Mouse (Mus musculus) CH12.LX (cell line): ENCODE measurements around the gene Tomm22. TPM values are rescaled to one million over a fixed set of nuclear protein-coding genes. Genes with fewer than 3 reads are reported as not detected.

Experiments
- DNase-seq: peaks from one replicate; pipeline ENCODE4 v3.0.0-alpha.2; 2013; ENCODE audit errors: extremely low read depth
- H3K27ac ChIP-seq: 2 replicates; pipeline ENCODE4 v1.5.1; 2012; ENCODE audit warnings: low read depth, mild to moderate bottlenecking, control low read depth, moderate library complexity; ENCODE audit not compliant: insufficient read depth
- H3K27me3 ChIP-seq: replicated peaks from 2 replicates; pipeline ENCODE3; 2012; ENCODE audit warnings: inconsistent platforms
- H3K36me3 ChIP-seq, 2 experiments: replicated peaks in 1 of 2; 2 replicates each; pipeline versions ENCODE3 to v1.6.1; 2012; ENCODE audit warnings: inconsistent platforms in 1 of 2, low read length in 1 of 2, mild to moderate bottlenecking in 1 of 2, mixed read lengths in 1 of 2, moderate library complexity in 1 of 2; ENCODE audit not compliant: control insufficient read depth in 1 of 2, insufficient read depth in 1 of 2
- H3K4me1 ChIP-seq, 2 experiments: 2 replicates each; pipeline ENCODE4 v1.6.1; 2012; ENCODE audit warnings: inconsistent platforms in 1 of 2, moderate library complexity in 1 of 2; ENCODE audit not compliant: insufficient read depth in 2 of 2, control insufficient read depth in 1 of 2
- H3K4me2 ChIP-seq: 2 replicates; pipeline ENCODE4 v1.6.1; 2012; ENCODE audit warnings: low read depth, mild to moderate bottlenecking, control low read depth; ENCODE audit not compliant: poor library complexity, insufficient read depth, severe bottlenecking
- H3K4me3 ChIP-seq, 3 experiments: fragments of 150-350 bp in 1 of 3; sonication (generic) in 1 of 3; replicated peaks in 1 of 3; 2 replicates each; pipeline versions ENCODE3 to v1.5.1; 2011 to 2012; ENCODE audit warnings: low read depth in 2 of 3, low read length in 2 of 3, mild to moderate bottlenecking in 2 of 3, moderate library complexity in 2 of 3, control low read depth in 1 of 3, improper control_type of control experiment in 1 of 3, inconsistent platforms in 1 of 3, mixed read lengths in 1 of 3; ENCODE audit not compliant: poor library complexity in 1 of 3
- H3K79me2 ChIP-seq: replicated peaks from 2 replicates; pipeline ENCODE4 v1.6.1; 2012; ENCODE audit warnings: mild to moderate bottlenecking, moderate library complexity; ENCODE audit not compliant: control insufficient read depth, poor library complexity, insufficient read depth, severe bottlenecking; ENCODE audit errors: extremely low read depth
- H3K9ac ChIP-seq: 2 replicates; pipeline ENCODE4 v1.6.1; 2012; ENCODE audit warnings: low read depth, mild to moderate bottlenecking, control low read depth, moderate library complexity; ENCODE audit not compliant: insufficient read depth
- H3K9me3 ChIP-seq: replicated peaks from 2 replicates; pipeline ENCODE3; 2012; ENCODE audit warnings: low read length, inconsistent platforms, mixed read lengths
- CHD1 ChIP-seq: IDR thresholded peaks from 2 replicates; pipeline ENCODE4 v1.6.1; 2012; ENCODE audit warnings: low read depth, low read length, improper control_type of control experiment, inconsistent platforms
- CTCF ChIP-seq, 2 experiments: IDR thresholded peaks in 1 of 2; conservative IDR thresholded peaks in 1 of 2; 2 replicates each; pipeline ENCODE4 v1.5.1; 2011 to 2012; ENCODE audit warnings: low read depth in 2 of 2, low read length in 2 of 2, improper control_type of control experiment in 1 of 2, inconsistent platforms in 1 of 2, mild to moderate bottlenecking in 1 of 2, moderate library complexity in 1 of 2
- E2F4 ChIP-seq: IDR thresholded peaks from 2 replicates; pipeline ENCODE4 v1.6.1; 2011; ENCODE audit warnings: low read depth, low read length, improper control_type of control experiment; ENCODE audit not compliant: insufficient replicate concordance
- ETS1 ChIP-seq: conservative IDR thresholded peaks from 2 replicates; pipeline ENCODE4 v1.6.1; 2012; ENCODE audit warnings: low read depth, mild to moderate bottlenecking, inconsistent platforms, low read length, improper control_type of control experiment, moderate library complexity
- HCFC1 ChIP-seq: IDR thresholded peaks from 2 replicates; pipeline ENCODE4 v1.6.1; 2012; ENCODE audit warnings: low read depth, mild to moderate bottlenecking, inconsistent platforms, low read length, improper control_type of control experiment
- IRF4 ChIP-seq: IDR thresholded peaks from 2 replicates; pipeline ENCODE4 v1.6.1; 2014; ENCODE audit warnings: low read depth, mild to moderate bottlenecking, inconsistent platforms, low read length, improper control_type of control experiment
- JUN ChIP-seq: IDR thresholded peaks from 2 replicates; pipeline ENCODE4 v1.6.1; 2011; ENCODE audit warnings: low read depth, mild to moderate bottlenecking, low read length, improper control_type of control experiment, moderate library complexity; ENCODE audit not compliant: insufficient read depth
- KAT2A ChIP-seq: IDR thresholded peaks from 2 replicates; pipeline ENCODE4 v1.6.1; 2012; ENCODE audit warnings: low read length, improper control_type of control experiment, inconsistent platforms; ENCODE audit not compliant: insufficient replicate concordance
- MAFK ChIP-seq: IDR thresholded peaks from 2 replicates; pipeline ENCODE4 v1.6.1; 2011; ENCODE audit warnings: low read length, improper control_type of control experiment; ENCODE audit not compliant: insufficient replicate concordance
- MAX ChIP-seq: IDR thresholded peaks from 2 replicates; pipeline ENCODE4 v1.6.1; 2011; ENCODE audit warnings: low read length, improper control_type of control experiment
- MAZ ChIP-seq: IDR thresholded peaks from 2 replicates; pipeline ENCODE4 v1.6.1; 2012; ENCODE audit warnings: low read depth, mild to moderate bottlenecking, inconsistent platforms, low read length, improper control_type of control experiment, moderate library complexity
- PAX5 ChIP-seq: IDR thresholded peaks from 2 replicates; pipeline ENCODE4 v1.6.1; 2012; ENCODE audit warnings: low read length, inconsistent platforms, mixed read lengths
- POLR2AphosphoS2 ChIP-seq: IDR thresholded peaks from 2 replicates; pipeline ENCODE4 v1.6.1; 2011; ENCODE audit warnings: low read depth, low read length, improper control_type of control experiment
- RAD21 ChIP-seq: IDR thresholded peaks from 2 replicates; pipeline ENCODE4 v1.6.1; 2011; ENCODE audit warnings: low read depth, mild to moderate bottlenecking, low read length, improper control_type of control experiment, moderate library complexity
- SMC3 ChIP-seq: IDR thresholded peaks from 2 replicates; pipeline ENCODE4 v1.6.1; 2011; ENCODE audit warnings: low read depth, low read length, improper control_type of control experiment
- TBP ChIP-seq: conservative IDR thresholded peaks from 2 replicates; pipeline ENCODE4 v1.6.1; 2011; ENCODE audit warnings: low read depth, low read length, improper control_type of control experiment
- USF1 ChIP-seq: IDR thresholded peaks from 2 replicates; pipeline ENCODE4 v1.6.1; 2014; ENCODE audit warnings: low read depth, mild to moderate bottlenecking, inconsistent platforms, low read length, improper control_type of control experiment
- USF2 ChIP-seq: conservative IDR thresholded peaks from 2 replicates; pipeline ENCODE4 v1.6.1; 2011; ENCODE audit warnings: low read depth, low read length, improper control_type of control experiment
- dilution Hi-C: fragments of 300-500 bp; cut with MboI; formaldehyde crosslinking; loops from 2 replicates; pipeline ENCODE4 v1.14.3; 2020; ENCODE audit warnings: low sequenced_read_pairs; ENCODE audit not compliant: extremely low pct_unique_long_range_greater_than_20kb, extremely low pct_ligation_motif_present
- in situ Hi-C: fragments of 300-500 bp; cut with MboI; formaldehyde crosslinking; loops from 3 replicates; pipeline ENCODE4 v1.14.3; 2019; ENCODE audit warnings: low sequenced_read_pairs, low pct_ligation_motif_present, low pct_unique_long_range_greater_than_20kb, mixed read lengths
- polyA plus RNA-seq: library from polyadenylated mRNA; unstranded; fragments of >175 nt; gene quantifications from 2 replicates; pipeline ENCODE4 v1.2.1, GENCODE M21; 2012; ENCODE audit warnings: low read depth; ENCODE audit not compliant: insufficient read length
- total RNA-seq, 2 experiments: library from RNA; depleted of rRNA; stranded (reverse); fragments of 300-350 nt in 1 of 2; fragments of >200 nt in 1 of 2; gene quantifications; 2 replicates each; pipeline ENCODE4 v1.2.3; 2012 to 2014

Gene Tomm22
- total and polyA plus RNA-seq, 3 experiments = 109 to 496 (median 234) TPM

DNA sequence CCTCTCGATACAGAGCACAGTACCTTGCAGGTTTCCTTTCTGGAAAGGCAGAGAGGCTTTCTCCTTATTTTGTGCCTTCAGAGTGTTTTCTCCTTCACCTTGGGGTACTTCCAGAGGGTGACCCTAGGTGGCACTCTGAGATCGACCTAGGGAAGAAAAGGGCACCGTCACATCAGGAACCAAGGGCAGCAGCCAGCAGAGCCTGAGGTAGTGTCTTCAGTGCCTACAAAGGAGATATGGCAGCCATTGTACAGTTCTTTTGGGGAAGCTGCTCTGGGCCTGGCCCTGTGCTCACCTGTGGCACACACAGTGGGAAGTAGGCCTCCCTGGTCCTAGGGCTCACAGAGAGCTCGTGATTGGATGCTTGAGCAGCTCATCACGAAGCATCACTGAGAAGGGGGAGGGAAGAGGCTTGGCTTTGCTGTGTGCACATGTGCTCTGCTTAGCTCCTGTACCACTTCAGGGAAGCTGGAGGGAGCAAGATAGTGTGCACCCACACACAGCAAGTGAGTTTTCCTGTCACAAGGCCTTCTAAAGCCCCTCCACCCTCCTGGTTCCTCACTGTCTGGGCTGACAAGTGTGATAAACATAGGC, 37.7 kb downstream of the Tomm22 start:
- TF ChIP-seq KAT2A (no peak), ETS1 (no peak), E2F4 (no peak), SMC3 (no peak), JUN (no peak), CTCF (conservative IDR thresholded peaks at IDR 0.05 in 1 of 2, IDR thresholded peaks at IDR 0.05 in 1 of 2; ENCODE audit: low read depth in 2 of 2, low read length in 2 of 2) (peak in 1 of 2 experiments; percentile 53; a peak in 3 of 4 replicates), RAD21 (peak; percentile 47)
- Histone ChIP-seq H3K36me3 (peaks cover 46 to 69% of the 10 kb centered on the region in 2 experiments), H3K4me3 (no peak overlapping the region), H3K27me3 (no peaks in the 10 kb centered on the region), H3K79me2 (no peaks in the 10 kb centered on the region), H3K4me2 (no peak overlapping the region), H3K27ac (no peak overlapping the region; the same call in 1 of the 2 replicates), H3K9me3 (no peaks in the 10 kb centered on the region), H3K4me1 (peaks cover 14 to 27% of the 10 kb centered on the region in 2 experiments), H3K9ac (no peak overlapping the region)
- dilution Hi-C loops (no loop called here), in situ Hi-C loops (no loop called here)
- peak; percentile 62 for DNase-seq

GRCm38 (mm10) chr15:79715646-79716045, 45.0 kb downstream of the Tomm22 start:
- Histone ChIP-seq H3K4me1 (no peaks in the 10 kb centered on the region), H3K27me3 (no peaks in the 10 kb centered on the region), H3K4me2 (no peak overlapping the region), H3K4me3 (no peak overlapping the region), H3K9me3 (no peaks in the 10 kb centered on the region), H3K36me3 (peaks cover 83 to 95% of the 10 kb centered on the region in 2 experiments), H3K79me2 (no peaks in the 10 kb centered on the region), H3K9ac (no peak overlapping the region), H3K27ac (no peak overlapping the region)
- in situ Hi-C loops = no loop called here
- TF ChIP-seq MAX (no peak), JUN (no peak), ETS1 (no peak), HCFC1 (no peak), MAFK (no peak), POLR2AphosphoS2 (no peak), CHD1 (no peak), IRF4 (no peak), SMC3 (no peak), MAZ (no peak), PAX5 (no peak), USF1 (no peak), USF2 (no peak), TBP (no peak)
- dilution Hi-C loops = no loop called here
- no peak for DNase-seq
